Mouse (Mus musculus) heart, postnatal 0 days (tissue): ENCODE measurements around the gene Cpd.
A peak's percentile ranks its signal among the peaks of the same experiment; 100 is the strongest.

ENCODE experiments used
- CTCF ChIP-seq: IDR thresholded peaks from 2 replicates; pipeline ENCODE4 v1.5.1; 2016; ENCODE audit warnings: antibody characterized with exemption, control low read depth, low read depth
- EP300 ChIP-seq: IDR thresholded peaks from 2 replicates; pipeline ENCODE4 v1.6.1; 2016; ENCODE audit warnings: antibody characterized with exemption, low read depth

GRCm38 (mm10) chr11:76810706-76811495 lies 35.9 kb downstream of the Cpd start:
- TF ChIP-seq EP300 = no peak
- TF ChIP-seq CTCF = peak; percentile 57
